Mouse (Mus musculus): ENCODE results near the gene Clmp. TPM values are rescaled to one million over a fixed set of nuclear protein-coding genes. Genes with fewer than 3 reads are reported as not detected.

Clmp gene
- polyA plus RNA-seq, 1 experiment, result 3.8 TPM

GRCm38 (mm10) chr9:40746796-40747195 lies 61.0 kb downstream of the Clmp start:
- H3K4me3 ChIP-seq, result peak overlapping the region; percentile 3
- H3K36me3 ChIP-seq (ENCODE audit: control insufficient read depth, insufficient read depth), result no peaks in the 10 kb centered on the region
- no peak for TF ChIP-seq SRF (IDR thresholded peaks at IDR 0.05; ENCODE audit: control insufficient read depth, insufficient read length, low read depth)
- TF ChIP-seq CEBPB (IDR thresholded peaks at IDR 0.05; ENCODE audit: insufficient read depth, poor library complexity, severe bottlenecking), result peak; percentile 41; the same call in 1 of the 2 replicates

GRCm38 (mm10) chr9:40747249-40747648 lies 61.5 kb downstream of the Clmp start:
- Histone ChIP-seq H3K27me3 (ENCODE audit: control insufficient read depth, insufficient read depth, insufficient read length) (no peaks in the 10 kb centered on the region), H3K36me3 (ENCODE audit: control insufficient read depth, insufficient read depth) (no peaks in the 10 kb centered on the region), H3ac (ENCODE audit: control insufficient read depth, insufficient read length) (no peak overlapping the region), H3K4me2 (ENCODE audit: low read depth) (peak overlapping the region; percentile 80), H3K4me3 (peak overlapping the region; percentile 3), H3K79me2 (ENCODE audit: control insufficient read depth, insufficient read depth) (no peaks in the 10 kb centered on the region)
- no peak for TF ChIP-seq POLR2A (IDR thresholded peaks at IDR 0.05; ENCODE audit: insufficient read length, low read depth)

More at GRCm38 (mm10) chr9:40746796-40747195, 61.0 kb downstream of the Clmp start:
- no peaks in the 10 kb centered on the region for H3K27me3 ChIP-seq (ENCODE audit: control insufficient read depth, insufficient read depth, insufficient read length)
- no peak overlapping the region for H3ac ChIP-seq (ENCODE audit: control insufficient read depth, insufficient read length)
- peak overlapping the region; percentile 80 for H3K4me2 ChIP-seq (ENCODE audit: low read depth)
- no peaks in the 10 kb centered on the region for H3K79me2 ChIP-seq (ENCODE audit: control insufficient read depth, insufficient read depth)

GRCm38 (mm10) chr9:40749832-40750620 lies 64.3 kb downstream of the Clmp start:
- Histone ChIP-seq H3K4me3 (no peak overlapping the region), H3K27me3 (ENCODE audit: control insufficient read depth, insufficient read depth, insufficient read length) (no peaks in the 10 kb centered on the region), H3K36me3 (ENCODE audit: control insufficient read depth, insufficient read depth) (no peaks in the 10 kb centered on the region), H3ac (ENCODE audit: control insufficient read depth, insufficient read length) (no peak overlapping the region), H3K4me2 (ENCODE audit: low read depth) (no peak overlapping the region), H3K79me2 (ENCODE audit: control insufficient read depth, insufficient read depth) (no peaks in the 10 kb centered on the region)
- TF ChIP-seq CEBPB (IDR thresholded peaks at IDR 0.05; ENCODE audit: insufficient read depth, poor library complexity, severe bottlenecking) (no peak), USF1 (IDR thresholded peaks at IDR 0.05; ENCODE audit: low read depth) (no peak), E2F4 (IDR thresholded peaks at IDR 0.05; ENCODE audit: insufficient read depth) (no peak), POLR2AphosphoS2 (IDR thresholded peaks at IDR 0.05; ENCODE audit: insufficient read length, low read depth) (no peak), MYOD1 (IDR thresholded peaks at IDR 0.05; ENCODE audit: control insufficient read depth in 1 of 3, insufficient read length in 2 of 3, low read depth in 2 of 3) (no peak), REST (IDR thresholded peaks at IDR 0.05; ENCODE audit: insufficient read depth, insufficient read length) (no peak), MAX (IDR thresholded peaks at IDR 0.05; ENCODE audit: low read depth) (no peak), TCF12 (IDR thresholded peaks at IDR 0.05; ENCODE audit: insufficient read depth, poor library complexity, severe bottlenecking) (no peak), TCF3 (IDR thresholded peaks at IDR 0.05; ENCODE audit: insufficient read length, low read depth) (no peak)

GRCm38 (mm10) chr9:40751749-40752148 lies 66.0 kb downstream of the Clmp start:
- TF ChIP-seq TCF12 (IDR thresholded peaks at IDR 0.05; ENCODE audit: insufficient read depth, poor library complexity, severe bottlenecking) (no peak), SRF (IDR thresholded peaks at IDR 0.05; ENCODE audit: control insufficient read depth, insufficient read length, low read depth) (no peak)
- Histone ChIP-seq H3K36me3 (ENCODE audit: control insufficient read depth, insufficient read depth) (no peaks in the 10 kb centered on the region), H3K4me3 (no peak overlapping the region), H3ac (ENCODE audit: control insufficient read depth, insufficient read length) (no peak overlapping the region), H3K79me2 (ENCODE audit: control insufficient read depth, insufficient read depth) (no peaks in the 10 kb centered on the region), H3K4me2 (ENCODE audit: low read depth) (no peak overlapping the region), H3K27me3 (ENCODE audit: control insufficient read depth, insufficient read depth, insufficient read length) (no peaks in the 10 kb centered on the region)

- H3K4me2 ChIP-seq (ENCODE audit: low read depth), result peak overlapping the region; percentile 81
- no peaks in the 10 kb centered on the region for H3K27me3 ChIP-seq (ENCODE audit: control insufficient read depth, insufficient read depth, insufficient read length)
- no peak for TF ChIP-seq MYOG (IDR thresholded peaks at IDR 0.05; ENCODE audit: control insufficient read depth in 1 of 3, insufficient read depth in 1 of 3, insufficient read length in 2 of 3, low read depth in 2 of 3)
- no peak for TF ChIP-seq USF1 (IDR thresholded peaks at IDR 0.05; ENCODE audit: low read depth)
- no peak for TF ChIP-seq POLR2AphosphoS2 (IDR thresholded peaks at IDR 0.05; ENCODE audit: insufficient read length, low read depth)
- TF ChIP-seq E2F4 (IDR thresholded peaks at IDR 0.05; ENCODE audit: insufficient read depth), result no peak
- no peak for TF ChIP-seq SRF (IDR thresholded peaks at IDR 0.05; ENCODE audit: control insufficient read depth, insufficient read length, low read depth)
- TF ChIP-seq TCF3 (IDR thresholded peaks at IDR 0.05; ENCODE audit: insufficient read length, low read depth), result no peak
- no peak for TF ChIP-seq POLR2A (IDR thresholded peaks at IDR 0.05; ENCODE audit: insufficient read length, low read depth)
- no peak for TF ChIP-seq TCF12 (IDR thresholded peaks at IDR 0.05; ENCODE audit: insufficient read depth, poor library complexity, severe bottlenecking)
- no peak for TF ChIP-seq CEBPB (IDR thresholded peaks at IDR 0.05; ENCODE audit: insufficient read depth, poor library complexity, severe bottlenecking)
- TF ChIP-seq REST (IDR thresholded peaks at IDR 0.05; ENCODE audit: insufficient read depth, insufficient read length), result no peak
- TF ChIP-seq MYOD1 (IDR thresholded peaks at IDR 0.05; ENCODE audit: control insufficient read depth in 1 of 3, insufficient read length in 2 of 3, low read depth in 2 of 3), result no peak
- TF ChIP-seq MAX (IDR thresholded peaks at IDR 0.05; ENCODE audit: low read depth), result no peak
- H3ac ChIP-seq (ENCODE audit: control insufficient read depth, insufficient read length), result no peak overlapping the region
- H3K79me2 ChIP-seq (ENCODE audit: control insufficient read depth, insufficient read depth), result no peaks in the 10 kb centered on the region
- H3K36me3 ChIP-seq (ENCODE audit: control insufficient read depth, insufficient read depth), result no peaks in the 10 kb centered on the region
- no peak overlapping the region for H3K4me3 ChIP-seq
Measured at GRCm38 (mm10) chr9:40756401-40756800, 70.6 kb downstream of the Clmp start.

All from myocyte (in vitro differentiated cells).